Mouse (Mus musculus): ENCODE results near the gene Kcnmb4.

DNA sequence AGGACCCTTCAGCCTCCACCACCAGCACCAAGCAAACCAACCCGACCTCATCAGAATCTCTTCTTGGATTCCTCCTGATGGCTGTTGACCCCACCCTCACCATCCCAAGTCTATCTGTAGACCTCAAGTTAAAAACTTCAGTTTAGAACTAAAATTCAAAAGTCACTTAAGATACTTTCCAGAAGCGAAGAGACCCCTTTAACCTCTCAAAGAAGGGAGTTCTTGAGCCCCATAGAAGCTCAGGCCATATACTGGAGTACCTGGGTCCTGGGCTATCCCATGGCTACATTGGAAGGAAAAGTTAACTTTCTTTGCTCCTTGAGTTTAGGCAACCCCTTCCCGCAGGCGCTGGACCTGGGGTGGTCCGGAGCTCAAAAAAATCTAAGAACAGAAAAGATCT, 1.1 kb downstream of the Kcnmb4 start:
- no peak for TF ChIP-seq POLR2A (IDR thresholded peaks at IDR 0.05; ENCODE audit: insufficient read depth, low read depth, low read length)
- TF ChIP-seq CTCF (IDR thresholded peaks at IDR 0.05): no peak
